Mouse (Mus musculus): ENCODE results near the gene Kif26b. TPM values are rescaled to one million over a fixed set of nuclear protein-coding genes. Genes with fewer than 3 reads are reported as not detected.

Gene Kif26b
- total RNA-seq, 1 experiment from 2014 or later, result 2.6 TPM

Other genes starting within 250 kb of the Kif26b start
- 115 and 123 TPM in 2 replicates for gene Cox20, start 210.0 kb upstream of the Kif26b start, total RNA-seq (2021)
- gene Hnrnpu, start 191.3 kb upstream of the Kif26b start, total RNA-seq (2021), result 446 and 468 TPM in 2 replicates
- gene Efcab2, start 123.0 kb upstream of the Kif26b start, total RNA-seq (2021), result 2.3 and 4.5 TPM in 2 replicates

Data from adrenal gland, postnatal 25 days (tissue).